Mouse (Mus musculus) embryonic facial prominence, embryonic 13.5 days (tissue): ENCODE data around the gene Ubap1. TPM values are rescaled to one million over a fixed set of nuclear protein-coding genes. Genes with fewer than 3 reads are reported as not detected.

Experiments
- ATAC-seq: fragments of 200-750 bp; cut with Nextera tagmentation; 2 replicates; pipeline ENCODE4 v1.8.0; 2017; ENCODE audit warnings: low read depth; ENCODE audit not compliant: insufficient number of reproducible peaks, insufficient read depth, low FRiP score, low TSS enrichment
- H3K27ac ChIP-seq: fragments of 300-500 bp; sonication (generic); 2 replicates; pipeline ENCODE4 v1.5.1; 2015; ENCODE audit warnings: moderate library complexity, mild to moderate bottlenecking, inconsistent platforms
- H3K27me3 ChIP-seq: fragments of 300-500 bp; sonication (generic); 2 replicates; pipeline ENCODE4 v1.6.1; 2015; ENCODE audit warnings: mild to moderate bottlenecking, inconsistent platforms
- H3K36me3 ChIP-seq: fragments of 300-500 bp; sonication (generic); 2 replicates; pipeline ENCODE4 v1.6.1; 2015; ENCODE audit warnings: mild to moderate bottlenecking, inconsistent platforms
- H3K4me1 ChIP-seq: fragments of 300-500 bp; sonication (generic); 2 replicates; pipeline ENCODE4 v1.6.1; 2015; ENCODE audit warnings: inconsistent platforms
- H3K4me2 ChIP-seq: fragments of 300-500 bp; sonication (generic); 2 replicates; pipeline ENCODE4 v1.6.1; 2015; ENCODE audit warnings: moderate library complexity, mild to moderate bottlenecking, inconsistent platforms
- H3K4me3 ChIP-seq: fragments of 300-500 bp; sonication (generic); 2 replicates; pipeline ENCODE4 v1.5.1; 2015; ENCODE audit warnings: mild to moderate bottlenecking, inconsistent platforms
- H3K9ac ChIP-seq: fragments of 300-500 bp; sonication (generic); 2 replicates; pipeline ENCODE4 v1.6.1; 2015; ENCODE audit warnings: mild to moderate bottlenecking, inconsistent platforms
- H3K9me3 ChIP-seq: fragments of 300-500 bp; sonication (generic); 2 replicates; pipeline ENCODE4 v1.6.1; 2016; ENCODE audit warnings: inconsistent platforms
- WGBS: fragments of 180-500 bp; shearing (Covaris S2); methylation state at CpG from one replicate; pipeline ENCODE4 v1.1.7; 2015; ENCODE audit warnings: mixed read lengths; 5-methylcytosine and 5-hydroxymethylcytosine counted together
- polyA plus RNA-seq: library from polyadenylated mRNA; unstranded; fragments of >200 nt; fragmentation: Nextera tagmentation; extraction: Ambion mirVana; gene quantifications from 2 replicates; pipeline ENCODE4 v1.2.1, GENCODE M21; 2015

Gene Ubap1
- polyA plus RNA-seq, 1 experiment from 2014 or later = 48.9 TPM

DNA sequence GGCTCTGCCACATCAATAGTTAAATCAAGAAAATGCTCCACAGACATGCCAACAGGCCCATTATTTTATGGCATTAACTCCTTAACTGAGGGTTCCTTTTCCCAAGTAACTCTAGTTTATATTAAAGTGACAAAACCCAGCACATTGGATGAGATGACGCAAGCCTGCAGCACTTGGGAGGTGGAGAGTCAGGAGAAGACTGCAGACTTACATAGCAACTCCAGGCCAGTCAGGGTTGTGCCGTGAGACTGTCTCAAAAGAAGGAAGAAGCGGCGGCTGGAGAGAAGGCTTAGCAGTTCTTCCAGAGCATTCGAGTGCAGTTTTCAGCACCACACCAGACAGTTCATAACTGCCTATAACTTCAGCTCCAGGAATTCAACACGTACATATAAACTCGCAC is 10.6 kb downstream of the Ubap1 start:
- no peak overlapping the region for H3K9ac ChIP-seq
- H3K27me3 ChIP-seq = no peaks in the 10 kb centered on the region
- peaks cover 34% of the 10 kb centered on the region for H3K36me3 ChIP-seq
- H3K9me3 ChIP-seq = no peaks in the 10 kb centered on the region; the same call in 1 of the 2 replicates
- no peaks in the 10 kb centered on the region for H3K4me1 ChIP-seq
- H3K4me3 ChIP-seq = no peak overlapping the region
- 89% methylated on average over 7 of the region's 7 CpGs for WGBS
- H3K4me2 ChIP-seq = no peak overlapping the region
- H3K27ac ChIP-seq = no peak overlapping the region
- ATAC-seq = no peak

- Histone ChIP-seq H3K9ac (no peak overlapping the region), H3K4me3 (no peak overlapping the region), H3K36me3 (peaks cover 23% of the 10 kb centered on the region), H3K27ac (no peak overlapping the region), H3K9me3 (no peaks in the 10 kb centered on the region), H3K27me3 (no peaks in the 10 kb centered on the region), H3K4me1 (no peaks in the 10 kb centered on the region), H3K4me2 (no peak overlapping the region)
- no peak for ATAC-seq
- 93% methylated on average over 3 of the region's 3 CpGs for WGBS
Observed at GRCm38 (mm10) chr4:41361059-41361458, 12.3 kb downstream of the Ubap1 start.

GRCm38 (mm10) chr4:41368198-41368597 is 19.4 kb downstream of the Ubap1 start:
- 94% methylated on average over 4 of the region's 4 CpGs for WGBS
- Histone ChIP-seq H3K36me3 (peaks cover 48% of the 10 kb centered on the region), H3K4me3 (no peak overlapping the region), H3K9ac (no peak overlapping the region), H3K9me3 (no peaks in the 10 kb centered on the region), H3K4me1 (no peaks in the 10 kb centered on the region), H3K27ac (no peak overlapping the region), H3K27me3 (no peaks in the 10 kb centered on the region), H3K4me2 (no peak overlapping the region)
- ATAC-seq = no peak

DNA sequence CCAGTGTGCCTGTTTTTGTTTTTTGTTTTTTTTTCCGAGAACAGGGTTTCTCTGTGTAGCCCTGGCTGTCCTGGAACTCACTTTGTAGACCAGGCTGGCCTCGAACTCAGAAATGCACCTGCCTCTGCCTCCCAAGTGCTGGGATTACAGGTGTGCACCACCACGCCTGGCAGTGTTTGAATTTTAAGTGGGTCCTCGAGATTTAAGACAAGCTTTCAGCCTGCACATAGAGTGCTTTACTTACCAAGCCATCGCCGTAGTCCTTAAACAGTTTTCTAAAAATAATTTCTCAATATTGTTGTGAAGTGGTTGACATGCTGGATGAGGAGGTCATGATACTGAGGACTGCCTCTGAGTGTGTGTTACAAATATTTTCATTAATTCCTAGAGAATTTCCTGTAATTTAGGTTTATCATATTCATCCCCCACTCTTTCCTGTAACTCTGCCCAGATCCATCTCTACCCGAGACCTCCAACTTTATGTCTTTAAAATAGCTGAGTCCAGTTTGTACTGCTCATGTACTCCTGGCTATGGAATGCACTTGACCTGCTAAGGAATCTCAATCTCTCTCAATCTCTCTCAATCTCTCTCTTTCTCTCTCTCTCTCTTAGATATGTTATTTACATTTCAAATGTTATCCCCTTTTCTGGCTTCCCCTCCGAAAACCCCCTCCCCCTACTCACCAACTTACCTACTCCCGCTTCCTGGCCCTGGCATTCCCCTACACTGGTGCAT is 21.1 kb downstream of the Ubap1 start:
- Histone ChIP-seq H3K9me3 (no peaks in the 10 kb centered on the region), H3K4me3 (no peak overlapping the region), H3K27ac (no peak overlapping the region), H3K27me3 (no peaks in the 10 kb centered on the region), H3K4me1 (no peaks in the 10 kb centered on the region), H3K36me3 (peaks cover 62% of the 10 kb centered on the region), H3K4me2 (no peak overlapping the region), H3K9ac (no peak overlapping the region)
- no peak for ATAC-seq
- WGBS = 94% methylated on average over 9 of the region's 9 CpGs

GRCm38 (mm10) chr4:41377567-41377966 is 28.8 kb downstream of the Ubap1 start:
- Histone ChIP-seq H3K4me2 (no peak overlapping the region), H3K4me1 (no peaks in the 10 kb centered on the region), H3K27me3 (no peaks in the 10 kb centered on the region), H3K9ac (no peak overlapping the region), H3K4me3 (no peak overlapping the region), H3K27ac (no peak overlapping the region), H3K36me3 (peaks cover 90% of the 10 kb centered on the region), H3K9me3 (no peaks in the 10 kb centered on the region)
- no peak for ATAC-seq

DNA sequence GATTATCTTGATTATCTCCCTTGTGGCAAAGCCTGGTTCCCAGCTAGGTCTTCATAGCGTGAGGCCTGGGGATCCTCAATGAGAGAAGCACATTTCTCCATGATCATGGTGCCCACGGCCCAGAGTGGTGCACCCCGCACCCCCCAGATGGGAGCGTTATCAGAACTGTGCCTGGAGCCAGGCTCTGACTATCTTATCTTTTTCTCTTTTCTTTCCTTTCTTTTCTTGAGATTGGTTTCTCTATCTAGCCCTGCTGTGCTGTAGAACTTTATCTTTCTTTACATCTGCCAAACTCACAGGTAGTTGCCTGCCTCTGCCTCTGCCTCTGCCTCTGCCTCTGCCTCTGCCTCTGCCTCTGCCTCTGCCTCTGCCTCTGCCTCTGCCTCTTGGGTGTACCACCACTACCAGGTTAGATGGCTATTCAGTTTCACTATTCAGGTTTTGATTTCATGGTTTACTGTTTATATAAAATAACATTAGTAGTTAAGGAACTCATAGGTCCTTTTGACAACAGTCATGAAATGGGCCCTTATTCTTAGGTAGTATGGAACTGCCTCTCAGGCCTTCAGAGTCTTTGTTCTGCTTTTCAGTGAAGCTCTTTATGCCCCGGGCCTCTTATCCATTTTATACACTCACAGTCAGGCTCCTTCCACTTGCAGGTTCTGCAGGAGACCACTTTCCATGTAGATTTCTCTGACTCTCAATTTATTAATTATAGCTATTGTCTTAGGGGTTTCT is 32.6 kb downstream of the Ubap1 start:
- 93% methylated on average over 5 of the region's 5 CpGs for WGBS
- Histone ChIP-seq H3K4me2 (no peak overlapping the region), H3K27me3 (no peaks in the 10 kb centered on the region), H3K4me3 (no peak overlapping the region), H3K27ac (no peak overlapping the region), H3K36me3 (peaks cover 74% of the 10 kb centered on the region), H3K4me1 (no peaks in the 10 kb centered on the region), H3K9me3 (no peaks in the 10 kb centered on the region), H3K9ac (no peak overlapping the region)
- no peak for ATAC-seq

GRCm38 (mm10) chr4:41386412-41386975 is 37.7 kb downstream of the Ubap1 start:
- Histone ChIP-seq H3K9me3 (no peaks in the 10 kb centered on the region), H3K36me3 (peaks cover 69% of the 10 kb centered on the region), H3K4me1 (no peaks in the 10 kb centered on the region), H3K4me3 (no peak overlapping the region), H3K27me3 (no peaks in the 10 kb centered on the region), H3K4me2 (no peak overlapping the region), H3K27ac (no peak overlapping the region), H3K9ac (no peak overlapping the region)
- 70% methylated on average over 1 of the region's 1 CpGs for WGBS
- no peak for ATAC-seq

- Histone ChIP-seq H3K27ac (no peak overlapping the region), H3K4me3 (no peak overlapping the region), H3K27me3 (no peaks in the 10 kb centered on the region), H3K4me2 (no peak overlapping the region), H3K9me3 (no peaks in the 10 kb centered on the region), H3K9ac (no peak overlapping the region), H3K4me1 (no peaks in the 10 kb centered on the region), H3K36me3 (peaks cover 71% of the 10 kb centered on the region)
- 81% methylated on average over 7 of the region's 7 CpGs for WGBS
- no peak for ATAC-seq
Observed at GRCm38 (mm10) chr4:41387755-41388469, 39.1 kb downstream of the Ubap1 start.

- no peaks in the 10 kb centered on the region for H3K9me3 ChIP-seq
- H3K9ac ChIP-seq = no peak overlapping the region
- no peaks in the 10 kb centered on the region for H3K4me1 ChIP-seq
- peaks cover 72% of the 10 kb centered on the region for H3K36me3 ChIP-seq
- no peak for ATAC-seq
- H3K27ac ChIP-seq = no peak overlapping the region
- WGBS = 81% methylated on average over 5 of the region's 5 CpGs
- no peaks in the 10 kb centered on the region for H3K27me3 ChIP-seq
- H3K4me3 ChIP-seq = no peak overlapping the region
- no peak overlapping the region for H3K4me2 ChIP-seq
Observed at GRCm38 (mm10) chr4:41388616-41389015, 39.8 kb downstream of the Ubap1 start.

DNA sequence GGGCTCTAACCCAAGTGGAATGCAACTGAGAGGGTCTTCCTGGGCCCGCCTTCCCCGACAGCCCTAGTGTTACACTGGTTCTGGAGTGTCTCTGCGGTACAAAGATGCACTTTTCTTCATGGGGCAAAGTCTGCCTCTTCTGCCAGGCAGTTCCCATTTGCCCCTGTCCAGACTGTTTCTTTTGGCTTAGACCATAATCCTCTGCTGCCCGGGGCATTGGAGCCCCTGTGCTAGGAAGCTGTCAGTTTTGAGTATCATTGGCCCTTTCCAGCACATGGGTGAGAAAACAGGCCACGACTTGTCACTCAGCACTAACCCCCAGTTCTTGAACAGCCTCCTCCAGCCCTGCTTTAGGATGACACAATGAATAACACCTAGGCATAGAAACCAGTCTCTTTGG is 40.4 kb downstream of the Ubap1 start:
- 77% methylated on average over 5 of the region's 5 CpGs for WGBS
- Histone ChIP-seq H3K4me3 (no peak overlapping the region), H3K4me1 (no peaks in the 10 kb centered on the region), H3K27me3 (no peaks in the 10 kb centered on the region), H3K9me3 (no peaks in the 10 kb centered on the region), H3K9ac (no peak overlapping the region), H3K4me2 (no peak overlapping the region), H3K27ac (no peak overlapping the region), H3K36me3 (peaks cover 78% of the 10 kb centered on the region)
- ATAC-seq = no peak

DNA sequence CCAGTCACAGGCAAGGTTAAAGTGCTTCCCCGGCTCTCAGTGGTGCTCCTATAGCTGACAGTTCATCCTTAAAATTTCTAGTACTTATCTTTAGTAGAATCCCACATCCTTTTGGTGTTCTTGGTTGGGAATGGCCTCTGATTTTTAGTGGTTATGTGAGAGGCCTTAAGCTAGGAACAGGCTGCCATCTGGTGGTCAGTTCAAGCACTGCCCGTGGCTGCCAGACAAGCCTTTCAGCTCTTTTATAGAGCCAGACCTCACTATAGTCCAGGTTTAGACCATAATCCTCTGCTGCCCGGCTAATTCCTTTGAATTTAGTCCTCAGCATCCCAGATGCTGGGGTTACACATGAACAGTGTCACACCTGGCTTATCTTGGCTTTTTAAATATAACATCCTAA is 41.3 kb downstream of the Ubap1 start:
- Histone ChIP-seq H3K9ac (no peak overlapping the region), H3K4me3 (no peak overlapping the region), H3K4me1 (no peaks in the 10 kb centered on the region), H3K27me3 (no peaks in the 10 kb centered on the region), H3K36me3 (peaks cover 87% of the 10 kb centered on the region), H3K9me3 (no peaks in the 10 kb centered on the region), H3K27ac (no peak overlapping the region), H3K4me2 (no peak overlapping the region)
- 23% methylated on average over 3 of the region's 3 CpGs for WGBS
- ATAC-seq = no peak
